Mouse (Mus musculus): ENCODE measurements around the gene Alox12. TPM values are rescaled to one million over a fixed set of nuclear protein-coding genes. Genes with fewer than 3 reads are reported as not detected.

The Alox12 gene
- under 1 TPM; 0.13 to 0.27 TPM for total RNA-seq (2021)
- long read RNA-seq, experiment 1 = 0 reads
- long read RNA-seq, experiment 2 = 0 reads

DNA sequence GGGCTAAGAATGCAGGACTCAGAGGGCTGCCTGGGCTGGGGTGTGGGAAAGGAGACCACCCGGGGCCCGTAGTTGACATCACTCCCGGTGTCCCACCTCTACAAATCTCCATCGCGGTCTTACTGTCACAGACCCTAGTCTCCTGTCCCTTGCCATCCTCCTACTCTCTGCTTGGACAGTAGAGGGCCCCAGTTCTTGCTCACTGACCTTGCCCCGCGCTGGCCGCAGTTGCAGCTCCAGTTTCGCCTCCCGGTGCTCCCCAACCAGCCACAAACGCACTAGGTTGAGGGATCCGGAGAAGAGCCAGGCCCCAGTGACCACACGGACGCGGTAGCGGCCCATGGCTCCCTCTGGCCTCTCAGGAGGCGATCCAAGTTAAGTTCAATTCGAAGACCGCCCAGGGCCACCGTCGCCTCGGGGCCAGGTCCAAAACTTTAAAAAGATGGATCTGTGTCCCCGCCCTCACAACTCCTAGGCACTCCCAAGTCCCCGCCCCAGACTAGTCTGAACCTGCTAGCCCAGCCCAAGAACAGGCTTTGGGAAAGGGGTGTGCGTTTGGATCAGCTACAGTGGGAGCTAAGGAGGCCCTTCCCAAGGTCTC lies at the start of gene Alox12:
Alox12 (minus strand) TSS at position 423 of the 601 bp plus-strand sequence.
- peak within 1 kb of the TSS; percentile 40 for H3K4me3 ChIP-seq
- H3K27ac ChIP-seq = no peak within 1 kb of the TSS
- no peak for DNase-seq (ENCODE audit: low spot score in 2 of 2)
- peak; percentile 65 for TF ChIP-seq CTCF (conservative IDR thresholded peaks at IDR 0.05)

DNA sequence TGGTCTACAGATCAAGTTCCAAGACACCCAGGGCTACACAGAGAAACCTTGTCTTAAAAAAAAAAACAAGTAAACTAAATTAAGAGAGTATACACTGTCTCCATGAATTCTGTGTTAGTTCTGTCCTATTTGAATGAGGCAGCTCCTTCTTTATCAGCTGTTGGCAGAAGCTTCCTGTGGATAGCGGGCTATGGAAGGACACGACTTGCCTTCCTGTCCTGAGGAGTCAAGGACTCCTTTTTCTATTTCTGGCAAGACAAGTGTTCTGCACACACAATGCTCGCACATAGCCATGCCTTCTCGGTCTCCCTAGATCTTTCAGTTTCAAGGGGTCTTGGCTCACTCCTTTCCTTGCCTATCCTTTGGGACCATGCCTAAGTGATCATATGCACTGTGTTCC lies 47.1 kb upstream of the Alox12 start:
- no peak overlapping the region for H3K4me3 ChIP-seq
- H3K27ac ChIP-seq = no peak overlapping the region
- DNase-seq (ENCODE audit: low spot score in 2 of 2) = no peak
- TF ChIP-seq CTCF (conservative IDR thresholded peaks at IDR 0.05) = no peak

DNA sequence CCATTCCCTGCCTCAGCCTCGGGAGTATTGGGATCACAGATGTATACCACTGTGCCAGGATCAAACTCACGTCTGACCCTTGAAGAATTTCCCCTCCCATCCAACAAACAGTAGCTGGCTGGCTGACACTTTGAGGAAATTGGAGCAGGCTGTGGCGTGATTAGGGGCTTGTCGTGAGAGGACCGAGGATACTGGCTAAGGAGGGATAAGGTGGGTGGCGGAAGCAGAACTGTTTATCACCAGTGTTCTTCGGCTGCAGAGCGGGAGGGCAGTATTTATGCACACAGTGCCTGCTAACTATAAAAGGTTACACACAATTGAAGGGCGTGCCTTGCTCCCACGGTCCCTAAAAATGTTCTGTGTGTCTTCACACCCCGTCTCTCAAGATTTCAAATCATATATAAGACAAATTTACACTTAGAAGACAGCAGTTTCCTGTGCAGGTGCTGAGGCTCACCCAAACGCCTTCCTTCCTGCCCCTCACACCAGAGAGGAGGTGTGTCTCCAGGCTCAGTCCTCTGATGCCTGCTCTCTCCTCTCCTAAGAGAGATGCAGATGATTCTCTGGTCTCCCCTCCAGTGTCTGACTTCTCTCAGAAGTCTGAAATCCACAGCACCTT lies 42.8 kb upstream of the Alox12 start:
- TF ChIP-seq CTCF (conservative IDR thresholded peaks at IDR 0.05) = no peak

DNA sequence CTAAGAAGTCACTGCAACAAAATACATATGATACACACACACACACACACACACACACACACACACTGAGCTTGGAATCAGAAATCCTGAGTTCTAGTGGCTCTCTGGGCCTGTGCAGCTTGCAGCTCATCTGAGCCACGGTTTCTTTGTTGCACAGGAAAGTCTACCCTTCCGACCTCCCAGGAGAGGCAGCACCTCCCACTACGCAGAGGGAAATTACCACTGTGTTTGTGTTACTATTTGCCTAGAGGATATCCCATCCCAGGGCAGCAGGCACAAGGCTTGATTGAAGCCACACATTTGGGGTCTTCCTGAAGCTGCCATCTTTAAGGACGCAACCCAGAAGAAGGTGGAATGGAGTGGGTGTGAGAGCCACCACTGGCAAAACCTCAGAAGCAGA lies 42.3 kb upstream of the Alox12 start:
- no peak for TF ChIP-seq CTCF (conservative IDR thresholded peaks at IDR 0.05)
- no peak overlapping the region for H3K27ac ChIP-seq
- no peak for DNase-seq (ENCODE audit: low spot score in 2 of 2)
- H3K4me3 ChIP-seq = no peak overlapping the region

More for the DNA sequence above, 42.8 kb upstream of the Alox12 start:
- DNase-seq (ENCODE audit: low spot score in 2 of 2) = no peak
- Histone ChIP-seq H3K4me3 (no peak overlapping the region), H3K27ac (no peak overlapping the region)

DNA sequence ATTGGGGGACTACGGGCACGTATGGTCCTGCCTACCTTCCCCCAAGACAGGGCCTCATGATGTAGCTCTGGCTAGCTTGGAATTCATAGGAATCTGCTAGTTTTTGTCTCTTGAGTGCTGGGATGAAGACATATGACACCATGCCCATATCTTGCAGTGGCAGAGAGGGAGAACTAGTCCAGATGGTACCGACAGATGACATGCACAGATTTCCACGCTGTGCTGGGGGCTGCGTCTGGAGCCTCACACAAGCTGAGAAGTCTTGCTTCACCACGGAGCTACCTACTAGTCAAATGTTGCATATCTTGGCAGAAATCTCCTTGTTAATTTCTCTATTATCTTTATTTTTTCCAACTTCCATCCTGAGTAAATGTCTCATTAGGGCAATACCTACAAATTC lies 38.7 kb upstream of the Alox12 start:
- DNase-seq (ENCODE audit: low spot score in 2 of 2) = peak; percentile 29 to 63
- TF ChIP-seq CTCF (conservative IDR thresholded peaks at IDR 0.05) = no peak
- no peak overlapping the region for H3K4me3 ChIP-seq
- H3K27ac ChIP-seq = no peak overlapping the region

DNA sequence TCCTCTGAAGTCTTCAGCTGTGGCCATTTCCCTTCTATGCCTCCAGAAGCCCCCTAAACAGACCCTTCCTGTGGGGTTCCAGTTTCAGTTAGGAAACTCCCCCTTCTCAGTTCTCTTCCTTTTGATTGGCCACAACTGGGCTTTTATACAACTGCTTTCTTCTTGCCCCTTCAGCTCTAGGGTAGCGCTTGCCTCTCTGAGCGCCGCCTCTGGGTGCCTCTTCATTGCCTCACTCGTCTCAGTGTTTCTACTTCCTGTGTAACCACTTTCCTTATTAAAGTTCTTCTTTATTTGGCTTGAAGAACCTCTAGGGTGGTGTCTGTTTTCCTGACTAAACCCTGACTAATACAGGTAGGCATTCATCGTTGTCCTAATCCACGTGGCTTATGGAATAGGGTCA lies 36.1 kb upstream of the Alox12 start:
- DNase-seq (ENCODE audit: low spot score in 2 of 2) = no peak
- no peak for TF ChIP-seq CTCF (conservative IDR thresholded peaks at IDR 0.05)
- no peak overlapping the region for H3K4me3 ChIP-seq
- no peak overlapping the region for H3K27ac ChIP-seq

DNA sequence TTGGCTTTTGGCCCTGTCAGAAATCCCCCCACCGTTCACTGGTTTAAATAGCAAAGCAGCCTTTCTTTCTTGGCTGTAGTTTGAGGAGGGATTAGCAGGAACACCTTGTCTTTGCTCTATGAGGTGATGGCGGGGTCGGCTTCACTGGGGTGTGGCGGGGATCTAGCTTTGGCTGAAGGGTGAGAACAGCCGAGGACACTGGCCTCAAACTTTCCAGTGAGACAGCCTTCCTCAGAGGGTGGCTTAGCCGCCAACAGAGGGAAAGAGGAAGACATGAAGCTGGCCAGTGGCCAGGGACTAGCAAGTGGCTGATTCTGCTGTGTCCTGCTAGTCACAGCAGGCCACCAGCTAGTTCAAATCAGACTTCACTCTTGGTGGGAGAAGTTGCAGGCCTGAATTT lies 34.1 kb upstream of the Alox12 start:
- no peak for TF ChIP-seq CTCF (conservative IDR thresholded peaks at IDR 0.05)
- Histone ChIP-seq H3K27ac (0 out of 2 replicates have a peak overlapping the region, but pooled peaks have one; percentile 10), H3K4me3 (no peak overlapping the region)
- DNase-seq (ENCODE audit: low spot score in 2 of 2) = peak in 1 of 2 experiments; percentile 4

DNA sequence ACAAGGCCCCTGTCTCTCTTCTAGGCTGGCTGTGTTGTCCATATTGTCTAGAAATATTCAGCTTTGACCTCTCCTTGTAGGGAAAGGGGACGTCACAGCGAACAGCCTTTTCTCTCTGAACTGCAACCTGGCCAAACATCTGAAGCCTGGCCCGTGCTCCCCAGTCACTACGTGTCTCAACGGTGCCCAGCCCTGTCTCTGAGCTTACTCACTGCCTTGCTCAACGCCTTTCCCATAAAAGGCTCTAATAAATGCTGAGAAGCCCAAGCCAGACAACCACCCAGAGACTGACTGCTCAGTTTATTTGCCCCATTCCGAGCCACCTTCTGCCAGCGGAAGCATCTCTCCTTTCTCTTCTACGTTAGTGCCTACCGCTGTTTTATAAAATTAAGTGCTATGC lies 32.9 kb upstream of the Alox12 start:
- H3K27ac ChIP-seq = no peak overlapping the region
- no peak overlapping the region for H3K4me3 ChIP-seq
- DNase-seq (ENCODE audit: low spot score in 2 of 2) = no peak
- TF ChIP-seq CTCF (conservative IDR thresholded peaks at IDR 0.05) = no peak

DNA sequence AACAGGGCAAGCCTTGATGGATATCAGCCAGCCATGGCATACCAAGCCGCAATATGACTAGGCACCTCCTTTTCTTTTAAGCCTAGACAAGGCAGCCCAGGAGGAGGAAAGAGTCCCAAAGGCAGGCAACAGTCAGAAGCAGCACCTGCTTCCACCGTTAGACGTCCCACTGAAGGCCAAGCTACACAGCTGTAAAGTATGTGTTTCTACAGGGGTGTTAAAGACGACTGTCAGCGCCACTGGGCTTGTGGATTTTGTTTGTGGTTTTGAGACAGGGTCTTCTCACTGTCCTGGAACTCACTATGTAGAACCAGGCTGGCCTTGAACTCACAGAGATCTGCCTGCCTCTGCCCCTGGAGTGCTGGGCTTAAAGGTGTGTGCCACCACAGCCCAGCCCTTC lies 30.5 kb upstream of the Alox12 start:
- no peak for TF ChIP-seq CTCF (conservative IDR thresholded peaks at IDR 0.05)
- Histone ChIP-seq H3K4me3 (no peak overlapping the region), H3K27ac (no peak overlapping the region)
- no peak for DNase-seq (ENCODE audit: low spot score in 2 of 2)

DNA sequence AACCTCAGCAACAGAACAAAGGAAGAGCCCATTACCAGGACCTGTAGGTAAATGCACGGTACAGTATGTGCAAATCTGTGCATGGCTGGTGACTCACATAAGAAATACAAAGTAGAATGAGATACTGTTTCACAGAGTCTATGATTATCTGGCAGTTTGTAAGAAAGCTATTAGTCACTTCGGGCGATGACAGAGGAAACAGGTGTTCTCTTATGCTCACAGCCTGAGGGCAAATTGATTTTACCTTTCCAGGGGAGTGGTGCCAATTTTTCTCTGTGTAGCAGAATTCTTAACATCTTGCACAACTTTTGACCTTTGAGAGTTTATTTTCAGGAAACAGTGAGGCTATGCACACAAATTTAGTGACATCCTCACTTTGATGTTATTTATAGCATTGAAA lies 29.6 kb upstream of the Alox12 start:
- Histone ChIP-seq H3K27ac (no peak overlapping the region), H3K4me3 (no peak overlapping the region)
- TF ChIP-seq CTCF (conservative IDR thresholded peaks at IDR 0.05) = no peak
- DNase-seq (ENCODE audit: low spot score in 2 of 2) = no peak

DNA sequence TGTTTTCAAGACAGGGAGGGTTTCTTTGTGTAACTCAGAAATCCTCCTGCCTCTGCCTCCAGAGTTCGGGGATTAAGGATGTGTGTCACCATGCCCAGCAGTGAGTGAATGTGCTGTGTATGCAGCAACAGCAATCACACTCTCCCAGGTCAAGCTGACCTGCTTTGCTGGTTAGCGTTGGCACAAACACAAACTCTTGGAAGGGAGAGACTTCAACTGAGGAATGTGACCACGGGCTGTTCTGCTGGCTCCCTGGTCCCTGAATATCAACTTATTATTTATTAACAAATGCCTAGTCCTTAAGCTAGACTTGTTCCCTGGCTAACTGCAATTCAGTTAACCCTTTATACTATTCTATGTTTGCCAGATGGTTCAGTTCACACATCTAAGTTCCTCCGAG lies 28.5 kb upstream of the Alox12 start:
- no peak overlapping the region for H3K27ac ChIP-seq
- no peak for DNase-seq (ENCODE audit: low spot score in 2 of 2)
- no peak overlapping the region for H3K4me3 ChIP-seq
- TF ChIP-seq CTCF (conservative IDR thresholded peaks at IDR 0.05) = no peak

DNA sequence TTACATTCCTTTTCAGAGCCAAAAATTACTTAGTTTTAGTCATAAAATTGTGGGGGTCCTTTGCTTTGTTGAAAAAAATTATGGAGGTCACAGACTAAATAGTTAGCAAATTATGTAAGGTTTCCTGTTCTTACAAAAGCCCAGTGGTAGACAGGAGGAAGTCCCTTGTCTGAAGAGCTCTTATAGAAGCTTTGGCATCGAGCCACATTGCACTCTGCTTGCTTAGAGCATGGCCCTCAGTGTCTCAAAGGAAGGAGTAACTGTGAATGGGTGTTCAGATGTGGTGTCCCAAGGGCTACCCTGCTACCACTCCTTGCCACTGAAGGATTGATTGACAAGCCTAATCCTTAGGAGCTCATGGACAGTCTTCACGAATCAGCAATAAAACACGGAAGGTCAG lies 25.3 kb upstream of the Alox12 start:
- no peak for DNase-seq (ENCODE audit: low spot score in 2 of 2)
- peak overlapping the region; percentile 19; the same call in 1 of the 2 replicates for H3K27ac ChIP-seq
- H3K4me3 ChIP-seq = no peak overlapping the region
- TF ChIP-seq CTCF (conservative IDR thresholded peaks at IDR 0.05) = no peak

DNA sequence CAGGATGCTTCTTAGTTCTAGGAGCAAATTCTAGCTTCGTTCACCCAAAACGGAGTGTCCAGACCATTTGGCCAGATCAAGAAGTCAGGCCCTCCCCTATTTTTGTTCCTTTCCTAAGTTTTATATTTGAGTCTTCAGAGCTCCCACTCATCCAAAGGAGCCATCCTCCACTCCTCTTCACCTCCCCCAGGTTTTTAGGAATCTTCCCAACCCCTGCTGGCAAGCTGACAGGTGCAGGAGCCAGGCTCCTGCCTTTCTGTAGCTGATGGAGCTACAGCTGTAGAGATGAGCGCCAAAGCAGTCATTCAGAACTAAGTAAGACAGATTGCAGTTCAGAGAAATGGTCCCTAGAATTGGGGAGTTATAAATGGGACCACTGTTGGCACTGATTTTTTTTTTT lies 23.8 kb upstream of the Alox12 start:
- H3K27ac ChIP-seq = no peak overlapping the region
- no peak for TF ChIP-seq CTCF (conservative IDR thresholded peaks at IDR 0.05)
- no peak for DNase-seq (ENCODE audit: low spot score in 2 of 2)
- no peak overlapping the region for H3K4me3 ChIP-seq

DNA sequence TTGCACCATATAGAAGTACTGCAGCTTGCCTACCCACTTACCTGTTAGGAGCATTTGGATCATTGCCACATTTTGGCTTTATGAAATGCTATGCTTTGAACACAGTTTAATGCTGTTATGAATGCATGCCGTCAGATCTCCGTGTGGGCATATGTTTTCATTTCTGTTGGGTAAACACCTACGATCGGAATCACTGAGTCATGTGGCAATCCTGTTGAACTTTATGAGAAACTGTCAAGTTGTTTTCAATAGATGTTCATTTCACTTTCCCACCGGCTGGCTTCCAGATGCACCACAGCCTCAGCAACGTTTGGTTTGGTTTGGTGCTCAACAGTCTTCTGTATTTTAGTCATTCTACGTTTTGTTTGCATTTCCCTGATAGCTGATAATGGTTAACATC lies 16.5 kb upstream of the Alox12 start:
- no peak overlapping the region for H3K4me3 ChIP-seq
- H3K27ac ChIP-seq = no peak overlapping the region
- DNase-seq (ENCODE audit: low spot score in 2 of 2) = peak in 1 of 2 experiments; percentile 28
- no peak for TF ChIP-seq CTCF (conservative IDR thresholded peaks at IDR 0.05)
